Mouse (Mus musculus) CD4-positive, CD25-positive, alpha-beta regulatory T cell, adult 4 months (primary cell): Measurements from ENCODE around the gene Ncor1. TPM values are rescaled to one million over a fixed set of nuclear protein-coding genes. Genes with fewer than 3 reads are reported as not detected.
"Not testable (repeated sequence)": the region's sequence is repeated elsewhere in the genome, so short reads cannot be mapped to it uniquely, and the experiment has no call there.

Experiments used
- ATAC-seq: one replicate; pipeline ENCODE4 v1.8.0; 2017
- polyA plus RNA-seq, 2 experiments: library from polyadenylated mRNA; unstranded; fragments of 100-300 nt; shearing (Covaris generic); gene quantifications; one replicate each; pipeline ENCODE4 v1.2.1; 2017

The Ncor1 gene
- polyA plus RNA-seq, 2 experiments from 2014 or later, result 170 to 205 TPM

GRCm38 (mm10) chr11:62351948-62352347, 106.4 kb downstream of the Ncor1 start:
- ATAC-seq, result no peak

GRCm38 (mm10) chr11:62343002-62343401, 115.3 kb downstream of the Ncor1 start:
- ATAC-seq, result no peak

- no peak for ATAC-seq
Measured at GRCm38 (mm10) chr11:62332228-62332627, 126.1 kb downstream of the Ncor1 start.

- no peak for ATAC-seq
Measured at GRCm38 (mm10) chr11:62331141-62331540, 127.2 kb downstream of the Ncor1 start.

GRCm38 (mm10) chr11:62323659-62324058, 134.7 kb downstream of the Ncor1 start:
- ATAC-seq, result no peak

- no peak for ATAC-seq
Measured at GRCm38 (mm10) chr11:62320097-62320496, 138.2 kb downstream of the Ncor1 start.

- no peak for ATAC-seq
Measured at GRCm38 (mm10) chr11:62317746-62318145, 140.6 kb downstream of the Ncor1 start.

- ATAC-seq, result no peak
Measured at GRCm38 (mm10) chr11:62314984-62315383, 143.4 kb downstream of the Ncor1 start.

GRCm38 (mm10) chr11:62309296-62309695, 149.0 kb downstream of the Ncor1 start:
- no peak for ATAC-seq

- ATAC-seq, result no peak
Measured at GRCm38 (mm10) chr11:62305866-62306265, 152.5 kb downstream of the Ncor1 start.

- no peak for ATAC-seq
Measured at GRCm38 (mm10) chr11:62298883-62299282, 159.5 kb downstream of the Ncor1 start.

- ATAC-seq, result no peak
Measured at GRCm38 (mm10) chr11:62294121-62294520, 164.2 kb downstream of the Ncor1 start.

GRCm38 (mm10) chr11:62287700-62288099, 170.6 kb downstream of the Ncor1 start:
- ATAC-seq, result no peak

- ATAC-seq, result no peak
Measured at GRCm38 (mm10) chr11:62285020-62285419, 173.3 kb downstream of the Ncor1 start.

GRCm38 (mm10) chr11:62284020-62284419, 174.3 kb downstream of the Ncor1 start:
- ATAC-seq, result not testable (repeated sequence)

- ATAC-seq, result no peak
Measured at GRCm38 (mm10) chr11:62281601-62281997, 176.7 kb downstream of the Ncor1 start.

GRCm38 (mm10) chr11:62280675-62281600, 177.4 kb downstream of the Ncor1 start, which contains the start of the genes Zswim7 and Ttc19:
Gene Zswim7 (minus strand): TSS chr11:62281375.
Gene Ttc19 (plus strand): TSS chr11:62281473.
- ATAC-seq, result peak; percentile 85

GRCm38 (mm10) chr11:62278027-62278426, 180.3 kb downstream of the Ncor1 start:
- ATAC-seq, result no peak

GRCm38 (mm10) chr11:62277086-62277485, 181.3 kb downstream of the Ncor1 start:
- ATAC-seq, result no peak

- ATAC-seq, result no peak
Measured at GRCm38 (mm10) chr11:62270851-62271250, 187.5 kb downstream of the Ncor1 start.

GRCm38 (mm10) chr11:62269097-62269496, 189.2 kb downstream of the Ncor1 start:
- ATAC-seq, result no peak

GRCm38 (mm10) chr11:62268381-62268780, 190.0 kb downstream of the Ncor1 start:
- no peak for ATAC-seq

GRCm38 (mm10) chr11:62266466-62267214, 191.7 kb downstream of the Ncor1 start:
- ATAC-seq, result no peak
